Mouse (Mus musculus): Measurements from ENCODE around the gene Ccdc155. TPM values are rescaled to one million over a fixed set of nuclear protein-coding genes. Genes with fewer than 3 reads are reported as not detected.

Gene Ccdc155
- polyA plus RNA-seq, 1 experiment from 2014 or later: 0.33 TPM

DNA sequence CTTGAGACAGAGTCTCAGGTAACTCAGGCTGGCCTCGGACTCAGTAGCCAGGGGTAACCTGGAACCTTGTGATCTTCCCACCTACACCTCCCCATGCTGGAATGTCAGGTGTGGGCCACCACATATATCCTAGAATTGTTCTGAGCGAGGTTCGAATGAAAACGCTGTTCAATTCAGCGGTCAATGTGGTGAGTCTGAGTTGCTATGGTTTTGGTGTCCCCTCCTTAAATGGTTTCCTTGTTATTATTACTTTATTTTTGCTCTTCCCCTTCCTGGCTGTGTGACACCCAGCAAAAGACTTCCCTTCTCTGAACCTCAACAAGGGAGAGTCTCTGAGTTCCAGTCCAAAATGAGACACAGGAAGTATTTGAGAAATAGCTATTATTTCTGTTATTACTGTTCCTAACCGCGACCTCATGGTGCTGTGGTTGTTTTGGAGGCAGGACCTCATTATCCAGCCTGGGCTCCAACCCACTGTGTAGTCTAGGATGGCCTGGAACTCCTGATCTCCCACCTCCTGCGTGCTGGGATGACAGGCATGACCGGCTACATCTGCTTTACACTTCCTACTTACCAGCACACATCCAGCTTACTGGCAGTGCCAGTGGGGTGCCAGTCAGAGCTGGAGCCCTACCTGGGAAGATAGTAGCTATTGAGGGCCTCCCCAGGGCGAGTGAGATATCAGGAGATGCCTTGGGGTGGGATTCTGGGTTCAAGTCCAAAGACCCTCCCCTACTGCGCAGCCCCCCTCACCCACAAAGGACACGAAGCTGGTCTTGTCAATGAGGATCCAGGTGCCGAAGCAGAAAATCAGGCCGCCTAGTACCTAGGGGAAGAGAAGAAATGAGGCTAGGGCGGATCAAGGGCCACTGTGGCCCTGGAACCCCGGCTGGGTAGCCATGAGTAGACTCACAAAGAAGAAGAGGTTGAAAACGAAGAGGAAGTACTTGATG is 33.3 kb upstream of the Ccdc155 start:
- Histone ChIP-seq H3K4me1 (ENCODE audit: control insufficient read depth, insufficient read depth, low read length) (peaks cover 20% of the 10 kb centered on the region), H3K36me3 (ENCODE audit: control insufficient read depth, insufficient read depth, low read length) (no peaks in the 10 kb centered on the region), H3K4me3 (replicated peaks; ENCODE audit: low read depth, low read length) (no peak overlapping the region), H3K27me3 (ENCODE audit: control insufficient read depth, insufficient read depth, low read length) (peaks cover 3% of the 10 kb centered on the region; the same call in 1 of the 2 replicates), H3K4me2 (ENCODE audit: low read length) (no peak overlapping the region), H3K9ac (replicated peaks; ENCODE audit: low read length) (no peak overlapping the region), H3K9me3 (ENCODE audit: control insufficient read depth, low read length) (no peaks in the 10 kb centered on the region), H3K27ac (replicated peaks; ENCODE audit: low read depth, low read length) (no peak overlapping the region)
- 74% methylated on average over 17 of the region's 17 CpGs for WGBS
- DNase-seq (no peak), ATAC-seq (ENCODE audit: low FRiP score, low TSS enrichment) (no peak)

- ATAC-seq (ENCODE audit: low FRiP score, low TSS enrichment) (no peak), DNase-seq (no peak)
- no peak overlapping the region for H3K4me3 ChIP-seq (replicated peaks; ENCODE audit: low read depth, low read length)
- H3K36me3 ChIP-seq (ENCODE audit: control insufficient read depth, insufficient read depth, low read length): 0 out of 2 replicates have a peak, but pooled peaks cover 5% of the 10 kb centered on the region
- WGBS: 26% methylated on average over 17 of the region's 17 CpGs
- H3K27me3 ChIP-seq (ENCODE audit: control insufficient read depth, insufficient read depth, low read length): peaks cover 3% of the 10 kb centered on the region; the same call in 1 of the 2 replicates
- peak overlapping the region; percentile 75 for H3K27ac ChIP-seq (replicated peaks; ENCODE audit: low read depth, low read length)
- H3K4me2 ChIP-seq (ENCODE audit: low read length): peak overlapping the region; percentile 36
- 0 out of 2 replicates have a peak overlapping the region, but pooled peaks have one; percentile 23 for H3K9ac ChIP-seq (replicated peaks; ENCODE audit: low read length)
- H3K4me1 ChIP-seq (ENCODE audit: control insufficient read depth, insufficient read depth, low read length): peaks cover 17% of the 10 kb centered on the region
- no peaks in the 10 kb centered on the region for H3K9me3 ChIP-seq (ENCODE audit: control insufficient read depth, low read length)
Measured at GRCm38 (mm10) chr7:45235656-45236180, 31.0 kb upstream of the Ccdc155 start.

GRCm38 (mm10) chr7:45234922-45235571 is 30.4 kb upstream of the Ccdc155 start:
- H3K36me3 ChIP-seq (ENCODE audit: control insufficient read depth, insufficient read depth, low read length): 0 out of 2 replicates have a peak, but pooled peaks cover 5% of the 10 kb centered on the region
- peaks cover 3% of the 10 kb centered on the region; the same call in 1 of the 2 replicates for H3K27me3 ChIP-seq (ENCODE audit: control insufficient read depth, insufficient read depth, low read length)
- peak; percentile 78; the same call in 1 of the 2 replicates for ATAC-seq (ENCODE audit: low FRiP score, low TSS enrichment)
- peak overlapping the region; percentile 75 for H3K27ac ChIP-seq (replicated peaks; ENCODE audit: low read depth, low read length)
- H3K4me1 ChIP-seq (ENCODE audit: control insufficient read depth, insufficient read depth, low read length): peaks cover 14% of the 10 kb centered on the region; the same call in 1 of the 2 replicates
- 0 out of 2 replicates have a peak overlapping the region, but pooled peaks have one; percentile 5 for H3K4me3 ChIP-seq (replicated peaks; ENCODE audit: low read depth, low read length)
- peak overlapping the region; percentile 36 for H3K4me2 ChIP-seq (ENCODE audit: low read length)
- 5% methylated on average over 21 of the region's 21 CpGs for WGBS
- DNase-seq: peak; percentile 73
- no peaks in the 10 kb centered on the region for H3K9me3 ChIP-seq (ENCODE audit: control insufficient read depth, low read length)
- H3K9ac ChIP-seq (replicated peaks; ENCODE audit: low read length): 0 out of 2 replicates have a peak overlapping the region, but pooled peaks have one; percentile 23

GRCm38 (mm10) chr7:45234333-45234841 is 29.7 kb upstream of the Ccdc155 start:
- peak overlapping the region; percentile 75 for H3K27ac ChIP-seq (replicated peaks; ENCODE audit: low read depth, low read length)
- peaks cover 3% of the 10 kb centered on the region; the same call in 1 of the 2 replicates for H3K27me3 ChIP-seq (ENCODE audit: control insufficient read depth, insufficient read depth, low read length)
- no peak overlapping the region for H3K9ac ChIP-seq (replicated peaks; ENCODE audit: low read length)
- peaks cover 14% of the 10 kb centered on the region; the same call in 1 of the 2 replicates for H3K4me1 ChIP-seq (ENCODE audit: control insufficient read depth, insufficient read depth, low read length)
- no peak for ATAC-seq (ENCODE audit: low FRiP score, low TSS enrichment)
- H3K9me3 ChIP-seq (ENCODE audit: control insufficient read depth, low read length): no peaks in the 10 kb centered on the region
- no peak overlapping the region for H3K4me3 ChIP-seq (replicated peaks; ENCODE audit: low read depth, low read length)
- H3K36me3 ChIP-seq (ENCODE audit: control insufficient read depth, insufficient read depth, low read length): peaks cover 9% of the 10 kb centered on the region
- peak overlapping the region; percentile 36; the same call in 1 of the 2 replicates for H3K4me2 ChIP-seq (ENCODE audit: low read length)
- peak; percentile 49 for DNase-seq
- WGBS: 6% methylated on average over 29 of the region's 29 CpGs

- Histone ChIP-seq H3K9ac (replicated peaks; ENCODE audit: low read length) (no peak overlapping the region), H3K27me3 (ENCODE audit: control insufficient read depth, insufficient read depth, low read length) (no peaks in the 10 kb centered on the region), H3K4me1 (ENCODE audit: control insufficient read depth, insufficient read depth, low read length) (peaks cover 14% of the 10 kb centered on the region; the same call in 1 of the 2 replicates), H3K4me3 (replicated peaks; ENCODE audit: low read depth, low read length) (no peak overlapping the region), H3K36me3 (ENCODE audit: control insufficient read depth, insufficient read depth, low read length) (peaks cover 15% of the 10 kb centered on the region), H3K9me3 (ENCODE audit: control insufficient read depth, low read length) (no peaks in the 10 kb centered on the region), H3K4me2 (ENCODE audit: low read length) (peak overlapping the region; percentile 21; the same call in 1 of the 2 replicates), H3K27ac (replicated peaks; ENCODE audit: low read depth, low read length) (no peak overlapping the region)
- ATAC-seq (ENCODE audit: low FRiP score, low TSS enrichment) (peak; percentile 15; the same call in 1 of the 2 replicates), DNase-seq (peak; percentile 47)
- WGBS: 22% methylated on average over 20 of the region's 20 CpGs
Measured at GRCm38 (mm10) chr7:45233580-45234332, 29.1 kb upstream of the Ccdc155 start.

DNA sequence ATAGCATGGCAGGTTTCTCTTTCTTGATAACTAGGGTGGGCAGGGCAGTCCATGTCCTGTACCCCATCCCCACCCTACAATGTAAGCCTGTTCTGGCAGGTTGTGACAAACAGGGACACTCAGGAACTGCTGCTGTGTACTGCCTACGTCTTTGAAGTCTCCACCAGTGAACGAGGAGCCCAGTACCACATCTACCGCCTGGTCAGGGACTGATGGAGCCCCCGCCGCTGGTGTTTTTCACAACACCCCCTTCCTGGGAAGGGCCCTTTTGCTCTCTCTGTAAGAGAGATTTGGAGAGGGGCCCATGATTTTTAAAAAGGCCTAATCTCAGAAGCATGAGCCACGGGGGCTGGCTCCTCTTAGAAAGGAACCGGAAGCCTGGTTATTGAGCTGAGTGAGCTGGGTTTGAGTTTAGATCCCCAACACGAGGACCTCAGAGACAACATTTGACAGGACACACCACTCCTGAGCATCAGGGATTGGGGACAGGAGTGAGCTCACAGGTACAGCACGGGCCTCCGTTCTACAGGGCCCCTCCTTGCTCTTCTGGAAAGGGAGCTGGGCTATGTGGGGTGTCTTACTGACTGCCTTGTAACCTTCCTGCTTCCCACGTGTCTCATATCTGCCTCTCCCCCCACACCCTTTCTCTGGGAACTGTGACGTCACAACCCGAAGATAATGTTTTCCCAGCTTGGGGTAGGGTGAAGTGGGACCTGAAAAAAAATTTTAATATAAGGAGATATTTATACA is 28.2 kb upstream of the Ccdc155 start:
- H3K27ac ChIP-seq (replicated peaks; ENCODE audit: low read depth, low read length): 0 out of 2 replicates have a peak overlapping the region, but pooled peaks have one; percentile 8

DNA sequence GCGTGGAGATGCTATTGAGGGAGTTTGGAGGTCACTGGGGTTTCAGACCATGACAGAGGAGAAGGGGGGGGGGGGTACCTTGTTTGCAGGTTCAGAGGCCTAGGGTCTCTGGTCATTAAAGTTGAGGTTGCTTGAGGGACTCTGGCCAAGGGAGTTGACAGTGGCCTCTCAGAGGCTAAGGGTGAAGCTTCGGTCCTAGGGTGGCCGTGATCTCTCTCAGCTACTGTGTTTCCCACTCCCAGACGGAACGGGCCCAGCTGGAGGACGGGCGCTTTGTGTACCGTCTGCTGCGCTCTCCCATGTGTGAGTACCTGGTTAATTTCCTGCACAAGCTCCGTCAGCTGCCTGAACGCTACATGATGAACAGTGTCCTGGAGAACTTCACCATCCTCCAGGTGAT is 27.2 kb upstream of the Ccdc155 start:
- WGBS: 88% methylated on average over 11 of the region's 11 CpGs
- Histone ChIP-seq H3K4me3 (replicated peaks; ENCODE audit: low read depth, low read length) (no peak overlapping the region), H3K9ac (replicated peaks; ENCODE audit: low read length) (no peak overlapping the region), H3K27me3 (ENCODE audit: control insufficient read depth, insufficient read depth, low read length) (no peaks in the 10 kb centered on the region), H3K4me1 (ENCODE audit: control insufficient read depth, insufficient read depth, low read length) (peaks cover 14% of the 10 kb centered on the region; the same call in 1 of the 2 replicates), H3K27ac (replicated peaks; ENCODE audit: low read depth, low read length) (no peak overlapping the region), H3K4me2 (ENCODE audit: low read length) (no peak overlapping the region), H3K36me3 (ENCODE audit: control insufficient read depth, insufficient read depth, low read length) (peaks cover 21% of the 10 kb centered on the region), H3K9me3 (ENCODE audit: control insufficient read depth, low read length) (no peaks in the 10 kb centered on the region)
- ATAC-seq (ENCODE audit: low FRiP score, low TSS enrichment) (no peak), DNase-seq (no peak)

More for the DNA sequence above, 28.2 kb upstream of the Ccdc155 start:
- no peaks in the 10 kb centered on the region for H3K9me3 ChIP-seq (ENCODE audit: control insufficient read depth, low read length)
- 70% methylated on average over 13 of the region's 13 CpGs for WGBS
- ATAC-seq (ENCODE audit: low FRiP score, low TSS enrichment): no peak
- H3K36me3 ChIP-seq (ENCODE audit: control insufficient read depth, insufficient read depth, low read length): peaks cover 18% of the 10 kb centered on the region
- no peaks in the 10 kb centered on the region for H3K27me3 ChIP-seq (ENCODE audit: control insufficient read depth, insufficient read depth, low read length)
- no peak overlapping the region for H3K9ac ChIP-seq (replicated peaks; ENCODE audit: low read length)
- H3K4me2 ChIP-seq (ENCODE audit: low read length): no peak overlapping the region
- no peak for DNase-seq
- H3K4me1 ChIP-seq (ENCODE audit: control insufficient read depth, insufficient read depth, low read length): peaks cover 14% of the 10 kb centered on the region; the same call in 1 of the 2 replicates
- no peak overlapping the region for H3K4me3 ChIP-seq (replicated peaks; ENCODE audit: low read depth, low read length)

Measured in midbrain, embryonic 14.5 days (tissue).